Mouse (Mus musculus) ES-Bruce4 (cell line): ENCODE data around the gene Acacb. TPM values are rescaled to one million over a fixed set of nuclear protein-coding genes. Genes with fewer than 3 reads are reported as not detected.
A peak's percentile ranks its signal among the peaks of the same experiment; 100 is the strongest.

ENCODE experiments used
- H3K27ac ChIP-seq: 2 replicates; pipeline ENCODE4 v1.5.1; 2012; ENCODE audit warnings: low read length, inconsistent platforms; ENCODE audit not compliant: insufficient read depth
- H3K27me3 ChIP-seq: 2 replicates; pipeline ENCODE4 v1.6.1; 2012; ENCODE audit warnings: mild to moderate bottlenecking, low read length, inconsistent platforms; ENCODE audit not compliant: control insufficient read depth, poor library complexity, insufficient read depth, severe bottlenecking
- H3K36me3 ChIP-seq: 2 replicates; pipeline ENCODE4 v1.6.1; 2012; ENCODE audit warnings: inconsistent platforms, mild to moderate bottlenecking, low read length, moderate library complexity; ENCODE audit not compliant: control insufficient read depth, poor library complexity, insufficient read depth, severe bottlenecking
- H3K4me1 ChIP-seq: one replicate; pipeline ENCODE4 v1.8.1; 2011; ENCODE audit warnings: low read length; ENCODE audit not compliant: control insufficient read depth, insufficient read depth
- H3K4me3 ChIP-seq: 2 replicates; pipeline ENCODE4 v1.5.1; 2011; ENCODE audit warnings: low read depth, mild to moderate bottlenecking, low read length
- H3K9ac ChIP-seq: 2 replicates; pipeline ENCODE4 v1.6.1; 2012; ENCODE audit warnings: low read depth, mild to moderate bottlenecking, inconsistent platforms; ENCODE audit not compliant: poor library complexity, severe bottlenecking
- H3K9me3 ChIP-seq: replicated peaks from 2 replicates; pipeline ENCODE4 v1.6.1; 2012; ENCODE audit warnings: mild to moderate bottlenecking, low read length, inconsistent platforms; ENCODE audit not compliant: control insufficient read depth, poor library complexity, insufficient read depth, severe bottlenecking
- CTCF ChIP-seq: IDR thresholded peaks from one replicate; pipeline ENCODE4 v1.8.1; 2011; ENCODE audit warnings: low read depth, low read length
- EP300 ChIP-seq: IDR thresholded peaks from 2 replicates; pipeline ENCODE4 v1.6.1; 2011; ENCODE audit warnings: low read depth, low read length; ENCODE audit not compliant: insufficient read depth
- POLR2A ChIP-seq: IDR thresholded peaks from one replicate; pipeline ENCODE4 v1.8.1; 2011; ENCODE audit warnings: low read length; ENCODE audit not compliant: insufficient read depth
- polyA plus RNA-seq: library from polyadenylated mRNA; stranded (reverse); fragments of >200 nt; gene quantifications from 2 replicates; pipeline ENCODE4 v1.2.4, GENCODE M21; 2011; ENCODE audit warnings: low read depth; ENCODE audit not compliant: missing spikeins, insufficient read depth, insufficient read length

The Acacb gene
- polyA plus RNA-seq, 1 experiment = 9.3 TPM

GRCm38 (mm10) chr5:114131521-114131840 lies 14.9 kb upstream of the Acacb start:
- Histone ChIP-seq H3K27ac (peak overlapping the region; percentile 7; the same call in 1 of the 2 replicates), H3K36me3 (peaks cover 36% of the 10 kb centered on the region), H3K27me3 (no peaks in the 10 kb centered on the region), H3K9me3 (no peaks in the 10 kb centered on the region), H3K4me3 (peak overlapping the region; percentile 73), H3K4me1 (peaks cover 3% of the 10 kb centered on the region), H3K9ac (peak overlapping the region; percentile 81)
- no peak for TF ChIP-seq POLR2A
- TF ChIP-seq EP300 = peak; percentile 30; the same call in 1 of the 2 replicates

- Histone ChIP-seq H3K9ac (no peak overlapping the region), H3K27me3 (no peaks in the 10 kb centered on the region), H3K4me3 (no peak overlapping the region), H3K36me3 (peaks cover 50% of the 10 kb centered on the region), H3K4me1 (peaks cover 9% of the 10 kb centered on the region), H3K27ac (no peak overlapping the region), H3K9me3 (no peaks in the 10 kb centered on the region)
- no peak for TF ChIP-seq EP300
- no peak for TF ChIP-seq CTCF
- TF ChIP-seq POLR2A = no peak
Measured at GRCm38 (mm10) chr5:114132841-114133240, 13.5 kb upstream of the Acacb start.

- peak; percentile 59 for TF ChIP-seq CTCF
- no peak for TF ChIP-seq EP300
- TF ChIP-seq POLR2A = no peak
- Histone ChIP-seq H3K9ac (no peak overlapping the region), H3K9me3 (no peaks in the 10 kb centered on the region), H3K27ac (no peak overlapping the region), H3K27me3 (no peaks in the 10 kb centered on the region), H3K4me1 (peaks cover 12% of the 10 kb centered on the region), H3K4me3 (no peak overlapping the region), H3K36me3 (peaks cover 55% of the 10 kb centered on the region)
Measured at GRCm38 (mm10) chr5:114134091-114134534, 12.2 kb upstream of the Acacb start.

DNA sequence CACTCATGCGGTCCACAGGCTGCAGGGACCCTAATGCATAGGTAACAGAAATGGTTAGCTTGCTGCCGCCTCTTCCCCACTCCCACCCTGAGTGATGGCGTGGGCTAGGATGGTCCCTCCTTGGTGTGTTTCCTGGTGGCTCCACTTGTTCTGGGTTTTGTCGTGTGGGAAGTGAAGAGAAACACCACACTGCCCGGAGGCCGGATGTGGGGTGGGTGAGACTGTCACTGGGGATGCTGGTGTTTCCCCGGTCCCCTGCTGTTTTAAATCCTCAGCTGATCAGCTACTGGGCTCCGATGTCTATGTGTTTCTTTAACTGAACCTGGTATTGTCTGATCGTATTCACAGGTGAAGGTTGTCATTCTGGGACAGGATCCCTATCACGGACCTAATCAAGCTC lies 10.8 kb upstream of the Acacb start:
- Histone ChIP-seq H3K9me3 (no peaks in the 10 kb centered on the region), H3K9ac (no peak overlapping the region), H3K4me1 (peaks cover 12% of the 10 kb centered on the region), H3K36me3 (peaks cover 58% of the 10 kb centered on the region), H3K27ac (no peak overlapping the region), H3K4me3 (no peak overlapping the region), H3K27me3 (no peaks in the 10 kb centered on the region)
- TF ChIP-seq POLR2A = no peak
- no peak for TF ChIP-seq EP300
- no peak for TF ChIP-seq CTCF

DNA sequence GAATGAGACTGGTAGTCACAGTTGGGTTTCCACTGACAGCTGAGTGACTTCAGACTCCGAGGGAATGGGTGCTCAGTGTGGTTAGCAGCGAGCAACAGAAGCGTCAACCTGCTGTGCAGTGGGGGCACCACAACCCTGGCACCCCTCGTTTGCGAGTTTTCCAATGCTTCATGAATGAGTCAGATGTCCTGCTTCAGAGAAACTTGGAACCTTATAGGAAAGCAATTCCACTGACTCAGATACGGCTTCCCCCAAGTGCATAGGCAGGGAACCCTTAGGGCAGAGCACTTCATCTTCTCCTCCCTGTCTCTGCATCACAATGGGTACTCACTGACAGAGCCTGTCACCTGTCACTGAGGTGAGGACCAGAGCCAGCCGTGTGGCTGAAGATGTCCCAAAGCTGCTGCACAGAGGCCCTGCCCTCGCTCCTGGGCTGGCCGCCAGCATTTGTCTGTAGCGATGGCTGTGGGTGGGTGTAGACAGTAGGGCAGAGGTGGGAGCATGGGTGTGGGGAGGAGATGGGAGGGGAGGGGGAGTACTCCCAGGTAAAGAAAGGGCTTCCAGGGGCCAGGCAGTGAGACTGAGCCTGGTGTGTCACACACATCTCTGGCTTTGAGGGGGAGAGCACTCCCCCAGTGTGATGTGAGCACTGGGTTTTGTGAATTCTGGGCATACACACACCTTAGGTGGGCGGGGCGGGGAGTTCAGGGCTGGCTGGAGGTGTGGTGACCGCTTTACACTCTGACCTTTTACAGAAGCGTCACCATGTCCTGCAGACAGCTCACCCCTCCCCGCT lies 8.7 kb upstream of the Acacb start:
- Histone ChIP-seq H3K27ac (no peak overlapping the region), H3K36me3 (peaks cover 52% of the 10 kb centered on the region), H3K27me3 (no peaks in the 10 kb centered on the region), H3K4me1 (peaks cover 12% of the 10 kb centered on the region), H3K9ac (no peak overlapping the region), H3K9me3 (no peaks in the 10 kb centered on the region), H3K4me3 (no peak overlapping the region)
- no peak for TF ChIP-seq CTCF
- TF ChIP-seq POLR2A = no peak
- TF ChIP-seq EP300 = no peak
